In genomic region chr5:125449306-125449705, GRCm38 (mm10) we compare ENCODE assay signal across 1 mouse cellular context.
TF ChIP-seq lines count a peak whose summit lies in the region.

No protein-coding gene starts in this region.

TF ChIP-seq in MEL, 35 proteins besides CTCF, POLR2A, EP300 and RAD21:
- no peak for TF ChIP-seq NRF1 (IDR thresholded peaks at IDR 0.05; ENCODE audit: insufficient read depth, low read depth, low read length, poor library complexity, severe bottlenecking)
- no peak for TF ChIP-seq NELFE (IDR thresholded peaks at IDR 0.05; ENCODE audit: low read depth, low read length)
- TF ChIP-seq MEF2A (IDR thresholded peaks at IDR 0.05; ENCODE audit: extremely low read depth, insufficient replicate concordance, low read depth, low read length, poor library complexity, severe bottlenecking) = no peak
- TF ChIP-seq ZNF384 (IDR thresholded peaks at IDR 0.05; ENCODE audit: low read depth, low read length) = 0 out of 2 replicates have a peak, but pooled peaks have one; percentile 13
- TF ChIP-seq HCFC1 (IDR thresholded peaks at IDR 0.05; ENCODE audit: low read depth, low read length) = no peak
- no peak for TF ChIP-seq MXI1 (IDR thresholded peaks at IDR 0.05; ENCODE audit: low read depth, low read length)
- no peak for TF ChIP-seq MAFK (IDR thresholded peaks at IDR 0.05; ENCODE audit: borderline replicate concordance, low read depth, low read length)
- no peak for TF ChIP-seq TCF12 (IDR thresholded peaks at IDR 0.05; ENCODE audit: low read depth, low read length)
- no peak for TF ChIP-seq GATA1 (IDR thresholded peaks at IDR 0.05; ENCODE audit: low read depth, low read length)
